Mouse (Mus musculus): ENCODE measurements around the gene Baiap3.

GRCm38 (mm10) chr17:25285033-25285432, 28.9 kb upstream of the Baiap3 start:
- TF ChIP-seq POLR2A (IDR thresholded peaks at IDR 0.05; ENCODE audit: low read depth, low read length) (no peak), CTCF (IDR thresholded peaks at IDR 0.05; ENCODE audit: extremely low read depth, insufficient read depth, insufficient read length, insufficient replicate concordance) (peak; percentile 93; the same call in 1 of the 2 replicates)
